Mouse (Mus musculus) kidney, embryonic 15.5 days (tissue): Measurements from ENCODE around the gene Dgki. TPM values are rescaled to one million over a fixed set of nuclear protein-coding genes. Genes with fewer than 3 reads are reported as not detected.

Source experiments
- ATAC-seq: fragments of 200-750 bp; cut with Nextera tagmentation; replicated peaks from 2 replicates; pipeline ENCODE4 v1.8.0; 2017; ENCODE audit warnings: moderate TSS enrichment; ENCODE audit not compliant: low FRiP score
- H3K27ac ChIP-seq: fragments of 300-500 bp; sonication (generic); 2 replicates; pipeline ENCODE4 v1.5.1; 2015; ENCODE audit warnings: mild to moderate bottlenecking, inconsistent platforms
- H3K27me3 ChIP-seq: fragments of 300-500 bp; sonication (generic); 2 replicates; pipeline ENCODE4 v1.6.1; 2015; ENCODE audit warnings: inconsistent platforms
- H3K36me3 ChIP-seq: fragments of 300-500 bp; sonication (generic); 2 replicates; pipeline ENCODE4 v1.6.1; 2015; ENCODE audit warnings: inconsistent platforms
- H3K4me1 ChIP-seq: fragments of 300-500 bp; sonication (generic); 2 replicates; pipeline ENCODE4 v1.6.1; 2015; ENCODE audit warnings: inconsistent platforms
- H3K4me2 ChIP-seq: fragments of 300-500 bp; sonication (generic); 2 replicates; pipeline ENCODE4 v1.6.1; 2015; ENCODE audit warnings: moderate library complexity, mild to moderate bottlenecking, inconsistent platforms
- H3K4me3 ChIP-seq: fragments of 300-500 bp; sonication (generic); replicated peaks from 2 replicates; pipeline ENCODE4 v1.5.1; 2015; ENCODE audit warnings: mild to moderate bottlenecking, inconsistent platforms
- H3K9ac ChIP-seq: fragments of 300-500 bp; sonication (generic); 2 replicates; pipeline ENCODE4 v1.6.1; 2015; ENCODE audit warnings: mild to moderate bottlenecking, inconsistent platforms
- H3K9me3 ChIP-seq: fragments of 300-500 bp; sonication (generic); replicated peaks from 2 replicates; pipeline ENCODE4 v1.6.1; 2016; ENCODE audit warnings: inconsistent platforms
- WGBS: fragments of 180-500 bp; shearing (Covaris S2); methylation state at CpG from one replicate; pipeline ENCODE4 v1.1.7; 2015; ENCODE audit warnings: mixed read lengths; 5-methylcytosine and 5-hydroxymethylcytosine counted together
- polyA plus RNA-seq: library from polyadenylated mRNA; unstranded; fragments of >200 nt; fragmentation: Nextera tagmentation; extraction: Ambion mirVana; gene quantifications from 2 replicates; pipeline ENCODE4 v1.2.1, GENCODE M21; 2015

The Dgki gene
- polyA plus RNA-seq, 1 experiment from 2014 or later = 0.55 TPM

DNA sequence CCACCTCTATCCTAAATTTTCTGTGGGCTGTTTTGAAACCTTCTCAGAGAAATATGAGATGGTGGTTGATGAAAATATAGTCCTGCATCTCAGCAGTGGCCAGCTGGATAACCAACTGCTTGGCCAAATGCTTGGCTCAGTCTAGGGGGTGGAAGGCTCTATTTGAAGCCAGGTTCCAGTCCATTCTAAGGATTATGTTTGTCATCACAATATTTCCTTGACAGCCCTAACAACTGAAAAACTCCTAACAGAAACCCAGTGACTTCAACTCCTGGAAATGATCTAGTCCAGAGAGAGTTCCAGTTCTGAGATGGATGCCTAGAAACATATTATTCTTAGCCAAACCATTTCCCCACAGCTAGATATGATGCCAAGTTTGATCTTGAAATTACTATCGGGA lies 454.7 kb downstream of the Dgki start:
- peaks cover 9% of the 10 kb centered on the region for H3K4me1 ChIP-seq
- ATAC-seq = no peak
- no peaks in the 10 kb centered on the region for H3K9me3 ChIP-seq
- no peak overlapping the region for H3K27ac ChIP-seq
- no peak overlapping the region for H3K4me3 ChIP-seq
- WGBS = 81% methylated on average over 1 of the region's 1 CpGs
- H3K4me2 ChIP-seq = no peak overlapping the region
- no peak overlapping the region for H3K9ac ChIP-seq
- H3K27me3 ChIP-seq = no peaks in the 10 kb centered on the region
- no peaks in the 10 kb centered on the region for H3K36me3 ChIP-seq

DNA sequence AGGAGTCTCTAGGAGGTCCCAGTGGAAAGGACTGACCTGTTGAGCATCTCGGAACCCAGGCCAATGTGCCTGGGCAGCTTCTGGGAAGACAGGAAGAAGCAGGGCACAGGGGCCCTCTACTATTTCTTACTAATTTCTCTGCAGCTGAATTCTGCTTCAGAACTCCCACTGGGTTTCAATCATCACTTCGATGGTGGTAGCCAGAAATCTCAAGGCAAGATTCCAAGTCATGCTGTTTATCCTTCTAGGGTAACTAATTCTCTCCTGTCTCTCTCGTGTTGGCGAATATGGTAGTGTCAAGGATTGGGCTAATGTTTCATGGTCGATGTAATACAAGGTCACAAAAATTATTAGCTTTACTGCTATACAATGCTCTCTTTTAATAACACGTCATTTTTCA lies 455.7 kb downstream of the Dgki start:
- no peak for ATAC-seq
- Histone ChIP-seq H3K27ac (no peak overlapping the region), H3K4me3 (no peak overlapping the region), H3K27me3 (no peaks in the 10 kb centered on the region), H3K36me3 (no peaks in the 10 kb centered on the region), H3K4me2 (no peak overlapping the region), H3K9ac (no peak overlapping the region), H3K4me1 (peaks cover 9% of the 10 kb centered on the region), H3K9me3 (no peaks in the 10 kb centered on the region)
- 73% methylated on average over 6 of the region's 6 CpGs for WGBS

- no peaks in the 10 kb centered on the region for H3K27me3 ChIP-seq
- ATAC-seq = no peak
- no peak overlapping the region for H3K4me2 ChIP-seq
- 66% methylated on average over 3 of the region's 3 CpGs for WGBS
- no peak overlapping the region for H3K27ac ChIP-seq
- H3K9ac ChIP-seq = no peak overlapping the region
- peaks cover 9% of the 10 kb centered on the region for H3K4me1 ChIP-seq
- H3K9me3 ChIP-seq = no peaks in the 10 kb centered on the region
- H3K36me3 ChIP-seq = no peaks in the 10 kb centered on the region
- no peak overlapping the region for H3K4me3 ChIP-seq
Observed at GRCm38 (mm10) chr6:36843031-36843488, 456.9 kb downstream of the Dgki start.

DNA sequence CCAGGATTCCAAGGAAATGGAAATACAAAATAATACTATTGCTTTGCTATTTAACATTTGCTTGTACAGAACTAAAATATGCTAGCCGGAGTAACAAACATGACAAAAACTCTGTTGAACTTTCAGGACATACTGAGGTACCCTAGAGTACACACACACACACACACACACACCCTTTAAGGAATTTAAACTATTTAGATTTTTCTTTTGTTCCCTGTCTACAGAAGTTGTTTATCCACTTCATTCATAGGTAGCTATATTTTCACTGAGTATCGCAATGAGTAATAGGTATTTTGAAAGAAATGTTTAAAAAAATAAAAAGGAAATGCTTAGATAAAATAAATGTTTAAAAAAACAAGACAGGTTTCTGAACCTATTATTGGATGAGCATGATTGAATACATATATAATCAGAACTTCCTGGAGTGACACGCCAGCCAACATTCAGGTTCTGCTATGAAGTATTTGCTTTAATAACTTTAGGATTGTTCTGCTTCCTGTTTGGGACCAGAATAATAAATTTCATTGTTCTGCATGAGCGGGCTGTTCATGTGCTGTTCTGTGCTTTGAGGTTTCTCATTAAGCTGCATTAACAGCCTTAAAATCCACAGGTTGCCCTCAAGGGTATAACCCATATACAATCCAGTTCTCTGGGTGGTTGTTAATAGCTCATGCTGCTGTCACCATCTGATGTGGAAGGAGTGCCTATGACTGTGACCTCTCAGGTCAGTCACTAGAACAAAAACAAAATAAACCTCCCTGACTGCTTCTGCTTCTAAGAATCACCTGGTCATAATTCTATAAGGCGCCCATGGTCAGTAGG lies 457.7 kb downstream of the Dgki start:
- H3K4me1 ChIP-seq = peaks cover 9% of the 10 kb centered on the region
- ATAC-seq = peak; percentile 76
- no peak overlapping the region for H3K9ac ChIP-seq
- no peaks in the 10 kb centered on the region for H3K27me3 ChIP-seq
- WGBS = 54% methylated on average over 5 of the region's 5 CpGs
- no peak overlapping the region for H3K27ac ChIP-seq
- no peaks in the 10 kb centered on the region for H3K9me3 ChIP-seq
- H3K4me2 ChIP-seq = no peak overlapping the region
- no peak overlapping the region for H3K4me3 ChIP-seq
- no peaks in the 10 kb centered on the region for H3K36me3 ChIP-seq

- H3K9me3 ChIP-seq = no peaks in the 10 kb centered on the region
- no peaks in the 10 kb centered on the region for H3K27me3 ChIP-seq
- WGBS = 38% methylated on average over 3 of the region's 3 CpGs
- peaks cover 9% of the 10 kb centered on the region for H3K4me1 ChIP-seq
- no peak for ATAC-seq
- H3K4me2 ChIP-seq = no peak overlapping the region
- no peak overlapping the region for H3K9ac ChIP-seq
- no peaks in the 10 kb centered on the region for H3K36me3 ChIP-seq
- no peak overlapping the region for H3K4me3 ChIP-seq
- H3K27ac ChIP-seq = no peak overlapping the region
Observed at GRCm38 (mm10) chr6:36841701-36842100, 458.3 kb downstream of the Dgki start.

- no peak for ATAC-seq
- Histone ChIP-seq H3K27me3 (no peaks in the 10 kb centered on the region), H3K9ac (no peak overlapping the region), H3K36me3 (no peaks in the 10 kb centered on the region), H3K27ac (no peak overlapping the region), H3K4me1 (peaks cover 9% of the 10 kb centered on the region), H3K4me2 (no peak overlapping the region), H3K9me3 (no peaks in the 10 kb centered on the region), H3K4me3 (no peak overlapping the region)
Observed at GRCm38 (mm10) chr6:36841174-36841573, 458.8 kb downstream of the Dgki start.

- Histone ChIP-seq H3K36me3 (no peaks in the 10 kb centered on the region), H3K27me3 (no peaks in the 10 kb centered on the region), H3K9ac (no peak overlapping the region), H3K9me3 (no peaks in the 10 kb centered on the region), H3K4me2 (no peak overlapping the region), H3K4me3 (no peak overlapping the region), H3K27ac (no peak overlapping the region), H3K4me1 (peaks cover 7% of the 10 kb centered on the region)
- no peak for ATAC-seq
- 93% methylated on average over 1 of the region's 1 CpGs for WGBS
Observed at GRCm38 (mm10) chr6:36838747-36839146, 461.2 kb downstream of the Dgki start.

DNA sequence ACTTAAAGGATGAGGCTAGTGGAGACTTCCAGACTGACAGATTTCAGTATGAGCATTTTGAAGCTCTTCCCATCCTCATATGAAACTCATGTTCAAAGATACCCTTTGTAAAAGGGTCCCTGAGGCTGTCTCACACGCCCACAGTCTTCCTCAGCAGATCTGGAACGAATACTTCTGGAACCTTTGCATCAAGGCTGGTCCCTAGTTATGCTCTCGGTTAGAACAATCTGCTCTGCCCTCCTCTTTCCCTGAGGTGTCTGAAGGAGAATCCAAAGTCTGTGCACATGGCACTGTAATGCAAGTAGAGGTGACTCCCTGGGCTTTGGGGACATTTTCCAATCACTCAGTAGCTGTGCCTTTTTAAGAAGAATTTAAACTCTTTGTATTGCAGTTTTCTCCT lies 464.6 kb downstream of the Dgki start:
- 70% methylated on average over 3 of the region's 3 CpGs for WGBS
- no peak for ATAC-seq
- H3K27ac ChIP-seq = no peak overlapping the region
- no peaks in the 10 kb centered on the region for H3K27me3 ChIP-seq
- H3K9me3 ChIP-seq = no peaks in the 10 kb centered on the region
- no peak overlapping the region for H3K9ac ChIP-seq
- H3K36me3 ChIP-seq = no peaks in the 10 kb centered on the region
- H3K4me3 ChIP-seq = no peak overlapping the region
- H3K4me2 ChIP-seq = no peak overlapping the region
- H3K4me1 ChIP-seq = no peaks in the 10 kb centered on the region

GRCm38 (mm10) chr6:36834695-36835265 lies 465.2 kb downstream of the Dgki start:
- Histone ChIP-seq H3K9me3 (no peaks in the 10 kb centered on the region), H3K36me3 (no peaks in the 10 kb centered on the region), H3K27me3 (no peaks in the 10 kb centered on the region), H3K4me1 (no peaks in the 10 kb centered on the region), H3K4me3 (no peak overlapping the region), H3K27ac (no peak overlapping the region), H3K4me2 (no peak overlapping the region), H3K9ac (no peak overlapping the region)
- no peak for ATAC-seq
- 88% methylated on average over 4 of the region's 4 CpGs for WGBS

DNA sequence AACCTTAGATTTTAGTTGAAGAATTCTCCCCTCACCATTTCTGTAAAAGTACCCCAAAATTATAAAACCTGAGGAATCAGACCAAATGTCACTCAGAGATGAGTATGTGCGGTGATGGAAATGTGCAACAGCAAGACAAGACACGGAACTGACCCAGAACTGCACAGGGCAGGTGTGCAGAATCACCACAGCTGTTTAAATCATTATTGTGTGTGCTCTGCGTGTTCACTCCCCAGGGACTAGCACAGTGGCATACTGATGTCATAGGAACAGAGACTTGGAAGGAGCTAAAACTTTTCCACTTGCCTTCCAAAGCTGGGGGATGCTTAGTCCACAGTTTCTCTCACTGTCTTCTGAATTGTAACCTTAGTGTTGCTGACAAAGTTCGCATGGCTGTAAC lies 467.3 kb downstream of the Dgki start:
- ATAC-seq = no peak
- Histone ChIP-seq H3K36me3 (no peaks in the 10 kb centered on the region), H3K27ac (no peak overlapping the region), H3K27me3 (no peaks in the 10 kb centered on the region), H3K4me3 (no peak overlapping the region), H3K4me2 (no peak overlapping the region), H3K9ac (no peak overlapping the region), H3K9me3 (no peaks in the 10 kb centered on the region), H3K4me1 (no peaks in the 10 kb centered on the region)
- WGBS = 65% methylated on average over 4 of the region's 4 CpGs

DNA sequence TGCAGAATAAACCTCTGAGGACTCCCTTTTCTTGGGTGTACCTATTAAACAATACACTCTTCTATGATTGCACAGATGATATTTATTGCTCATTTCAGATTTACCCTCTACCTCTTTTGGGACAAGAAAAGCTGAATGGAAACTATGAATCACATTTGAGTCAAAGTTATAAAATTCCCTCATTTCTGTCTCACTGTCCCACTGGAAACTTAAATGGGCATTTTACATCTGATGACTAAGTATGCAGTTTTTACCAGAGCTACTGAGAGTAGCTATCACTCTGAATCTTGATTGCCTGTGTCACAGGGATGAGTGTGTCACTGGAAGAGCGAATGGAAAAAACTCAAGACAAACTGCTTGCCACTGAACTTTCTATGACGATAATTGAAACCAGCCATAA lies 467.8 kb downstream of the Dgki start:
- H3K36me3 ChIP-seq = no peaks in the 10 kb centered on the region
- no peak overlapping the region for H3K4me3 ChIP-seq
- H3K27me3 ChIP-seq = no peaks in the 10 kb centered on the region
- no peaks in the 10 kb centered on the region for H3K9me3 ChIP-seq
- whole genome bisulfite sequencing = 70% methylated on average over 2 of the region's 2 CpGs
- no peak overlapping the region for H3K4me2 ChIP-seq
- H3K4me1 ChIP-seq = no peaks in the 10 kb centered on the region
- no peak for ATAC-seq
- no peak overlapping the region for H3K27ac ChIP-seq
- H3K9ac ChIP-seq = no peak overlapping the region

DNA sequence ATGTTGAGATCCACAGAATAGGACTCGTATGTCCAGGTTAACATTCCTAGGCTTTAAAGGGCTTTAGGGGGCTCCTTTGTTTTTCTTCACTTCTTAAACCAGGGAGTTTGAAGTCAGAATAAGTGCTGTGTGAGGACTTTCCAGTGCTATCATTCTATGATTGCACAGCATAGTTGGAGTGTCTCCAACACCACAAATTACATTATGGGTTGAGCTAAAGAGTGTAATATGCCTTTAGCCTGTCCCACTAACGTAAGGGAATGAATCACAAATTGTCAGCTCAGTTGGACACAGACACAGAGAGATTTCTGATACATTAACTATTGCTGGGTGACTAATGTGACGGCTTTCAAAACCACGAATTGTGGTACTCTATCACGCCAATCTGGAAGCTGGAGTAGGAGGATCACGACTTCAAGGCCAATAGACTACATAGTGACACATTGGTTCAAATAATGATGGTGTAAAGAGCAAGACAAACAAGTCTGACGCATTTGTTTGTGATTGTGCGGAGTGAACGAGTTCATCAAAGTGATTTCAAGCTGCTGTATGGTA lies 469.5 kb downstream of the Dgki start:
- Histone ChIP-seq H3K27ac (no peak overlapping the region), H3K27me3 (no peaks in the 10 kb centered on the region), H3K36me3 (no peaks in the 10 kb centered on the region), H3K4me3 (no peak overlapping the region), H3K4me2 (no peak overlapping the region), H3K9me3 (no peaks in the 10 kb centered on the region), H3K4me1 (no peaks in the 10 kb centered on the region), H3K9ac (no peak overlapping the region)
- WGBS = 77% methylated on average over 9 of the region's 9 CpGs
- no peak for ATAC-seq

DNA sequence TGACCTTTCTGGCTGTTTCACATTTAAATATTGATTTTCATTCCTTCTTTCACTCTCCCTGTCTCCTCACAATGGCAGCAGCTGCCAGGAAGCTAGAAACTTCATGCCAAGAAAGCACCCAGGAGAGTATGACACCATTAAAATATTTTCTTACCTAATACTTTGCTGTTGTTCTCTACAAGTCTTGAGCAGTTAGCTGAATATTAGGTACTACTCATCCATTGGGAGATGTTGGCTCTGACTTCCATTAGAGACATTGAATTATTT lies 480.3 kb downstream of the Dgki start:
- no peak for ATAC-seq
- H3K4me3 ChIP-seq = no peak overlapping the region
- peak overlapping the region; percentile 75; the same call in 1 of the 2 replicates for H3K27ac ChIP-seq
- H3K36me3 ChIP-seq = no peaks in the 10 kb centered on the region
- no peak overlapping the region for H3K9ac ChIP-seq
- H3K4me1 ChIP-seq = peaks cover 13% of the 10 kb centered on the region
- H3K4me2 ChIP-seq = no peak overlapping the region
- no peaks in the 10 kb centered on the region for H3K27me3 ChIP-seq
- H3K9me3 ChIP-seq = no peaks in the 10 kb centered on the region
